18 mouse cellular contexts compared by ENCODE assay signal in the genomic region with DNA sequence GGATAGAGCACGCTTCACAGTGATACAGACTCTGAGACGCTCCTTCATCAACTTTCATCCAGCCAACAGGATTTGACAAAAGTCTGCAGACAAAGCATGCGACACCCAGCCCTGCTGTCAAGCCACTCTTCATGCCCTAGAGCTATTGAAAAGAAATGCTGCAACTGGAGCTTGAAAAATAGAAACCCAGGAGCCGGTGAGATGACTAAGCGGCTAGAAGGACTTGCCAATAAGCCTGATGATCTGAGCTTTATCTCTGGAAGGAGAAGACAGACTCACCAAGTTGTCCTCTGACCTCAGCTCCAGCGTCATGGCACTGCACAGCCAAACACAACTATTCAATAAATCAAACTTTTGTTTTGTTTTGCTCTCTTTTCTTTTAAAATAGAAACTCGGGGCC. TPM values are rescaled to one million over a fixed set of nuclear protein-coding genes. Genes with fewer than 3 reads are reported as not detected.
DNase-seq lines count a peak whose midpoint lies in the region; TF ChIP-seq lines count a peak whose summit lies in the region.
"Had no signal": no experiment of that assay in that cellular context is flagged by ENCODE, and none has a peak within 500 bp of the region (broad histone marks: within the 10 kb centered on the region; RNA-seq: fewer than 3 reads in every experiment).

No protein-coding gene starts in this region.

- 69% methylated on average over 7 of the region's 7 CpGs for WGBS in lung, adult 2 months

- no peak overlapping the region for H3K4me3 ChIP-seq in lung, adult 2 months (replicated peaks; ENCODE audit: extremely low read depth, low read depth, low read length)
- H3K4me3 ChIP-seq: forebrain, embryonic 15.5 days; heart, adult 2 months; heart, embryonic 15.5 days; hindbrain, embryonic 15.5 days had no signal

- no peak for TF ChIP-seq POLR2A in lung, adult 2 months (IDR thresholded peaks at IDR 0.05; ENCODE audit: borderline replicate concordance, extremely low read depth, low read depth, low read length)

- no peaks in the 10 kb centered on the region for H3K4me1 ChIP-seq in lung, adult 2 months (ENCODE audit: control insufficient read depth, insufficient read depth, low read length)
- H3K4me1 ChIP-seq: forebrain, embryonic 15.5 days; heart, embryonic 15.5 days; hindbrain, embryonic 15.5 days had no signal

- DNase-seq in adrenal gland, adult 2 months, result peak; percentile 57
- DNase-seq in adrenal gland, adult 18-20 months (ENCODE audit: low spot score in 2 of 2), result no peak
- DNase-seq in 3T3-L1 (ENCODE audit: low read depth, low spot score), result peak; percentile 87
- DNase-seq in adipocyte (ENCODE audit: low spot score), result peak; percentile 8
- DNase-seq in adrenal gland, postnatal 25 days, result peak; percentile 20
- DNase-seq in lung, adult 2 months, result no peak
- no peak for DNase-seq in right cerebral cortex, postnatal 14 days
- DNase-seq in right cerebral cortex, postnatal 10 days (ENCODE audit: low spot score in 2 of 2), result no peak
- DNase-seq: cerebellum, adult 18-20 months; cerebellum, adult 9-11 months; cerebellum, postnatal 36 days; gastrocnemius, postnatal 14 days; heart, adult 2 months; heart, postnatal 14 days; kidney, adult 2 months had no signal

- TF ChIP-seq CTCF in lung, adult 2 months (IDR thresholded peaks at IDR 0.05; ENCODE audit: insufficient read depth, low read length), result no peak

RNA-seq across cellular contexts. Expression of a gene that starts 54.0 kb away (rescaled TPM):
- 10 to 100 TPM; 27.5 to 34.0 TPM for total RNA-seq in adrenal gland, adult 2 months (2021)
- 26.3 and 36.6 TPM in 2 replicates for polyA plus RNA-seq in adrenal gland, adult 2 months (2012; rRNA removed)
- 10 to 100 TPM; 21.4 to 33.5 TPM for total RNA-seq in adrenal gland, adult 18-20 months (2021)
- total RNA-seq in adrenal gland, postnatal 25 days (2021), result 30.1 and 34.5 TPM in 2 replicates
- 24.0 and 24.4 TPM in 2 replicates for polyA plus RNA-seq in lung, adult 2 months (2012; rRNA removed)

Comparison
In these comparisons a context has a peak if more than half of its experiments do, and no peak if none do; other contexts are left out.
1. DNase-seq: peak in adrenal gland, adult 2 months (single experiment), 3T3-L1 (single experiment), adipocyte (single experiment) and adrenal gland, postnatal 25 days (single experiment); none in adrenal gland, adult 18-20 months (0 of 2), lung, adult 2 months (single experiment), right cerebral cortex, postnatal 14 days (single experiment) and right cerebral cortex, postnatal 10 days (0 of 2).